8 mouse cellular contexts compared by ENCODE assay signal in the genomic region with DNA sequence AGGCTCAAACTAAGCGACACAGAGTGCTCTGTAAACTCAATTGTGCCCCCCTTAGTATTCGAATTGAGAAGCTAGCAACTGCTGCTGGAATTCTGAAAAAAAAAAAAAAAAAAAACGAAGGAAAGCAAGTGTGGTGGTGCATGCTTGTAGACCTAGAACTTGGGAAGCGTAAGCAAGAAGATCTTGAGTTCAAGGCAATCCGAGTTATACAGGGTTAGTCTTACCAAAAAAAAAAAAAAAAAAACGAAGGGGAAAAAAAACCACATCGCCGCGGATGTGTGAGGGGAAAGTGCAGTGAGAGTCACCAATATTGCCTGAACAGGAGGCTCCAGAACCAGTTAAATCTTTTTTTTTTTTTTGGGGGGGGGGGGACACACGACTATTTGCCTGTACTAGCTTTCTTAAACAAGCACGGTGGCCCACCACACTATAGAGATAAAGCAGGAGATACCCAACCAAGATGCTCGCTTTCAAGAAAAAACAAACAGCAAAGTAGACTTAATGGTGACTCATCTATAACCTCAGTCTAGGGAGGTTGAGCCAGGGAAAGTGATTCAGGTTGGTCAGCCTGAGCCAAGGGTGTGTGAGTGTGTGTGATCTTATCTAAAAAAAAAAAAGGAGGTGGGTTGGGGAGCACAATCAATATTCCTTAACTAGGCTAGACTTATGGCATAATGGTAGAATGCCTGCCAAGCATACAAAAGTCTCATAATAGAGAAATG. TPM values are rescaled to one million over a fixed set of nuclear protein-coding genes. Genes with fewer than 3 reads are reported as not detected.
A peak's percentile ranks its signal among the peaks of the same experiment; 100 is the strongest.
DNase-seq lines count a peak whose midpoint lies in the region; ATAC-seq lines count a peak whose summit lies in the region.

TSS of gene Chek1 (minus strand) at position 32 of the 722 bp plus-strand sequence.

- peak within 1 kb of the TSS; percentile 48 for H3K27ac ChIP-seq in brown adipose tissue, adult 24 weeks (replicated peaks; ENCODE audit: low read depth, low read length)
- H3K27ac ChIP-seq in hindbrain, embryonic 10.5 days: peak within 1 kb of the TSS; percentile 96

- 9% methylated on average over 12 of the region's 12 CpGs for WGBS in hindbrain, embryonic 10.5 days

- no peaks in the 10 kb centered on the region for H3K9me3 ChIP-seq in hindbrain, embryonic 10.5 days

- 0 out of 2 replicates have a peak, but pooled peaks have one; percentile 22 for ATAC-seq in cerebellum, adult (ENCODE audit: insufficient number of reproducible peaks, low FRiP score, low TSS enrichment)

- H3K27me3 ChIP-seq in hindbrain, embryonic 10.5 days (ENCODE audit: insufficient read depth, poor library complexity, severe bottlenecking): no peaks in the 10 kb centered on the region

- H3K4me1 ChIP-seq in brown adipose tissue, adult 24 weeks (ENCODE audit: control insufficient read depth, insufficient read depth, insufficient read length, low read length): no peaks in the 10 kb centered on the region
- H3K4me1 ChIP-seq in hindbrain, embryonic 10.5 days (replicated peaks): peaks cover 20% of the 10 kb centered on the region

- DNase-seq in cerebellum, adult 11-12 months: no peak
- peak; percentile 53 for DNase-seq in 3134 (ENCODE audit: extremely low read depth, insufficient read length, low spot score)
- peak; percentile 5 for DNase-seq in hindbrain, embryonic 10.5 days (ENCODE audit: low spot score)
- DNase-seq in mesoderm, embryonic 11.5 days (ENCODE audit: low read depth, low spot score): peak; percentile 6
- no peak for DNase-seq in left cerebral cortex, adult 18-20 months (ENCODE audit: low spot score in 2 of 2)
- DNase-seq in gastrocnemius, postnatal 10 days: no peak

- H3K4me3 ChIP-seq in brown adipose tissue, adult 24 weeks (ENCODE audit: insufficient read depth, low read depth, low read length): peak within 1 kb of the TSS; percentile 93
- peak within 1 kb of the TSS; percentile 85 for H3K4me3 ChIP-seq in hindbrain, embryonic 10.5 days

- H3K36me3 ChIP-seq in hindbrain, embryonic 10.5 days: peaks cover 43% of the 10 kb centered on the region

RNA-seq across cellular contexts. Expression of gene Chek1, which starts in this region (rescaled TPM):
- polyA plus RNA-seq in brown adipose tissue, adult 24 weeks (2012; ENCODE audit: insufficient read depth, insufficient read length, missing spikeins): 2.8 TPM in 1 of 2 replicates, not detected in the other
- 33.9 and 50.4 TPM in 2 replicates for polyA plus RNA-seq in hindbrain, embryonic 10.5 days (2016; fragmentation: Nextera tagmentation; extraction: Ambion mirVana)
- 1 to 10 TPM; 2.1 to 3.2 TPM for total RNA-seq in left cerebral cortex, adult 18-20 months (2021)
- total RNA-seq in gastrocnemius, postnatal 10 days (2021): 1 to 10 TPM; 3.2 to 4.7 TPM

Comparison
In these comparisons a context has a peak if more than half of its experiments do, and no peak if none do; other contexts are left out.
1. DNase-seq: peak in 3134 (single experiment), hindbrain, embryonic 10.5 days (single experiment) and mesoderm, embryonic 11.5 days (single experiment); none in cerebellum, adult 11-12 months (single experiment), left cerebral cortex, adult 18-20 months (0 of 2) and gastrocnemius, postnatal 10 days (single experiment).